Comparison of ENCODE assay signal across 25 mouse cellular contexts in genomic region chr16:51650683-51651082, GRCm38 (mm10).
"Had no signal": no experiment of that assay in that cellular context is flagged by ENCODE, and none has a peak within 500 bp of the region (broad histone marks: within the 10 kb centered on the region; RNA-seq: fewer than 3 reads in every experiment).

No protein-coding gene starts in this region.

- H3K36me3 ChIP-seq: heart, embryonic 10.5 days; heart, embryonic 12.5 days; hindbrain, embryonic 13.5 days; hindbrain, embryonic 15.5 days; kidney, embryonic 15.5 days; limb, embryonic 10.5 days; limb, embryonic 12.5 days; liver, embryonic 13.5 days had no signal

- ATAC-seq: hindbrain, postnatal 0 days; intestine, embryonic 16.5 days had no signal

- H3K27me3 ChIP-seq: heart, embryonic 12.5 days; hindbrain, embryonic 13.5 days; hindbrain, embryonic 15.5 days; kidney, embryonic 15.5 days; limb, embryonic 12.5 days; liver, embryonic 13.5 days had no signal

- H3K4me1 ChIP-seq: heart, embryonic 10.5 days; heart, embryonic 12.5 days; hindbrain, embryonic 13.5 days; hindbrain, embryonic 15.5 days; kidney, embryonic 15.5 days; limb, embryonic 10.5 days; limb, embryonic 12.5 days; liver, embryonic 13.5 days had no signal

- H3K4me3 ChIP-seq: gastrocnemius, adult 2 months; heart, embryonic 10.5 days; heart, embryonic 12.5 days; hindbrain, embryonic 13.5 days; hindbrain, embryonic 15.5 days; kidney, embryonic 15.5 days; left cerebral cortex, adult 2 months; limb, embryonic 10.5 days; limb, embryonic 12.5 days; liver, embryonic 13.5 days had no signal

- H3K27ac ChIP-seq: gastrocnemius, adult 2 months; heart, embryonic 10.5 days; hindbrain, embryonic 13.5 days; hindbrain, embryonic 15.5 days; hindbrain, postnatal 0 days; kidney, embryonic 15.5 days; kidney, postnatal 0 days; left cerebral cortex, adult 2 months; limb, embryonic 10.5 days; limb, embryonic 12.5 days; liver, embryonic 13.5 days had no signal

- DNase-seq: gastrocnemius, adult 2 months; gastrocnemius, postnatal 10 days; gastrocnemius, postnatal 25 days; heart, adult 18-20 months; heart, postnatal 10 days; heart, postnatal 4 days; kidney, adult 11 months; kidney, adult 2 months; kidney, adult 9 months; kidney, postnatal 14 days; kidney, postnatal 36 days; layer of hippocampus, adult 9-11 months; liver; liver, embryonic 13.5 days had no signal
